Mouse (Mus musculus) embryo, embryonic 9.5 days (tissue): ENCODE measurements around the gene Mgat4b.
A peak's percentile ranks its signal among the peaks of the same experiment; 100 is the strongest.

Experiments used
- DNase-seq: peaks from one replicate; pipeline ENCODE4 v3.0.0-alpha.2; 2017; ENCODE audit errors: extremely low spot score

Gene Mgat4b

GRCm38 (mm10) chr11:50252166-50252565, 41.5 kb downstream of the Mgat4b start:
- peak; percentile 66 for DNase-seq

DNA sequence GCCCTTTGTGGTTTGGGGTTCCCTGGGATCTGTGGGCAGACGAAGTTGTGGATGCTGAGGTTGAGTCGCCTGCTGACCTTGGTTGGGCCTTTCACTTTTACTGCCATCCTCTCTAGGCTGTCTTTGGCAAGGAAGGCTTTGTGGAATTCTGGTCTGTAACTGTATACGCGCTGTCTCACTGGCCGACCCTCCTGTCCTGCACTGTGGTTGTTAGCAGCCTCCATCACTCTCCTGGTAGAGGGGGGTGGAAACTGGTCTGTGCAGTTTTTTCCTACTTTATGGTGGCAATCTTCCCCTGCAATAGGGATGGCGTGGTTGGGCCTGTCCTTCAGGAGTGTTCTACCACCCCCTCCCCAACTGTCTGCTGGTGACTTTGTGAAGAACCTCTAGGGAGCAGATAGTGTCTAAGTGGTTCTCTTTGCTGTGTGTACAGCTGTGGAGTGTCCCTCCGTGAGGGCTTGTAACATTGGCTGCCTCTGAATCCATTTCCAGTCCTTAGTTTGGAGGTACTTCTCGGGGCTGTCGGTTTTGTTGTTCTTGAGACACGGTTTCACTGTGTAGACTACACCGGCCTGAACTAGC, 42.1 kb downstream of the Mgat4b start:
- peak; percentile 46 for DNase-seq

GRCm38 (mm10) chr11:50253393-50253792, 42.7 kb downstream of the Mgat4b start:
- DNase-seq, result no peak

GRCm38 (mm10) chr11:50254010-50254580, 43.4 kb downstream of the Mgat4b start:
- no peak for DNase-seq

DNA sequence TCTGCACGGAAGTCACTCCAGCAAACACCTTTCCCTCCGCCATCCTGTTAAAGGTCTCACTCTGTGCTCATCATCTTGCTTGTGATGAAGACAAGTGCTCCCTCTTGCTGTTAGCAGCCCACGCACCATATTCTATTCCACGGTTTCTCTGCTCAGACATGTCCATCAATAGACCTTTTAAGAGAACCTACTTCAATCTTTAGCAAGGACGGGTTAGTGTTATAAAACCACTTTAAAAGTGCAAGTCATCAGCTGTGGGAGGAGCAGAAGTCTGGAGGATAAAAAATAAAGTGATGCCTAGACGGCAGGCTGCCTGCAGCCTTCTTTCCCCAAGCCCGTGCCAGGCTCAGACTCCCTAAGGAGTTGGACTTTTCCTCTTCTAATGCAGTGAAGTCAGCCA, 45.9 kb downstream of the Mgat4b start:
- no peak for DNase-seq

- no peak for DNase-seq
These were observed 47.6 kb downstream of the Mgat4b start for GRCm38 (mm10) chr11:50258310-50258709.

DNA sequence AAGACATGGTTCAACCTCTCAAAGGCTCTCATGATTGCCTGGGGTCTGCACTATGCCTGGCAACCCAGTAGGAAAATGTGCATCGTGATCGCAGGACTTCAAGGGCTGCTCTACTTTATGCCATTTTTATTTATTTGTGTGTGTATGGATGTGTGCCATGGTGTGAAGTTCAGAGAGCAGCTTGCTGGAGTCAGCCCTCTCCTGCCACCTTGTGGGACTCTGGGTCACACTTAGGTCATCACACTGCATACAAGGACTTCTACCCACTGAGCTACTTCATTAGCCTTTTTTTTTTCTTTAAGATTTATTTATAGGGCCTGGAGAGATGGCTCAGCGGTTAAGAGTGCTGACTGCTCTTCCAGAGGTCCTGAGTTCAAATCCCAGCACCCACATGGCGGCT, 51.3 kb downstream of the Mgat4b start:
- no peak for DNase-seq

- no peak for DNase-seq
These were observed 52.5 kb downstream of the Mgat4b start for GRCm38 (mm10) chr11:50263198-50263597.

- DNase-seq, result no peak
These were observed 55.2 kb downstream of the Mgat4b start for GRCm38 (mm10) chr11:50265931-50266330.

DNA sequence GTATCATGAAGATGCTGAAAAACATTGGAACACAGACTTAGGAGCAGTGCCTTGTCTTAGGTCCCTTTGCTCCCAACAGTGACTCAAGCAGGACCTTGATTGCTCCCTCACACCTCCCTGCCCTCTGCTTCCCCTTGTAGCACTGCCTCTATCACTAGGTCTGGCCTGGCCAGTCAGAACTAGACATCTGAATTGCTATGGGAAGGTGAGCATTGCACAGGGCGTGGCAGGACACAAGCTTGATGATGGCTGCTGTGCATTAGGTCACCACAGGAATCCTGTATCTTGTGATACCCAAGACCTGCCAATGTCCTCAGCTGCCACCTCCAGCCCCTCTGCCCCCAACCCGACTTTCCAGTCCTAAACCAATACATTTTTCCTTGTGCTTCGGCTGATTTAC, 56.3 kb downstream of the Mgat4b start:
- DNase-seq, result no peak

- no peak for DNase-seq
These were observed 58.5 kb downstream of the Mgat4b start for GRCm38 (mm10) chr11:50269163-50269562.

GRCm38 (mm10) chr11:50269885-50270284, 59.2 kb downstream of the Mgat4b start:
- no peak for DNase-seq

DNA sequence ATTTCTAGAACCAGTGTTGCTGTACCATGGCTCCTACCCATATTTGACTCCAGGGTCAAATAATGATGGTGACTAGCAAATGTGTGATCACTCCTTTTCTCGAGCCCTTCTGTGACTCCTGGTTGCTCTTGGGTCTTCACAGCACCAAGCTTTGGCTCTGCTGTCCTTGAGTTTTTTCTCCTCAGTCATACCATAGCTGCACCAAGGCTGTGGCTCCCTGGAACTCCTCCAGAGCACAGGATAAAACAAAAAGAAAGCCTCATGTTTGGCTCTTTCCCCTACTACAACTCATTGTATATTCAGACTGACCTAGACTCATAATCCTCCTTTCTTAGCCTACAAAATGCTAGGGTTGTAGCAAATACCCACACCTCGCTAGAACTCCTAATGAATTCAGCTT, 62.1 kb downstream of the Mgat4b start:
- DNase-seq, result no peak

GRCm38 (mm10) chr11:50275077-50275476, 64.4 kb downstream of the Mgat4b start:
- DNase-seq, result no peak

- no peak for DNase-seq
These were observed 65.0 kb downstream of the Mgat4b start for GRCm38 (mm10) chr11:50275568-50276151.

DNA sequence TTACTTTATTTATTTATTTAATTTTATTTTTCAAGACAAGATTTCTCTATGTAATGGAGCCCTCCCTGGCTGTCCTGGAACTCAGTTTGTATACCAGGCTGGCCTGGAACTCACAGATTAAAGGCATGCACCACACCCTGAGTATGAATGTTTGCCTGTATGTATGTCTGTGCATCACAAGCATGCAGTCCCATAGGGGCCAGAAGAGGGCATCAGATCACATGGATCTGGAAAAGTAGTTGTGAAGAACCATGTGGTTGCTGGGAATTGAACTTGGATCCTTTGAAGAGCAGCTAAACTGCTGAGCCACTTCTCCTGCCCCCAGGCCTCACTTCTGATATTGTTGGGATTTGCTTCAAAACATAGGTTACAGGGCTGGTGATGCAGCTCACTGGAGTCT, 66.3 kb downstream of the Mgat4b start:
- DNase-seq, result no peak

DNA sequence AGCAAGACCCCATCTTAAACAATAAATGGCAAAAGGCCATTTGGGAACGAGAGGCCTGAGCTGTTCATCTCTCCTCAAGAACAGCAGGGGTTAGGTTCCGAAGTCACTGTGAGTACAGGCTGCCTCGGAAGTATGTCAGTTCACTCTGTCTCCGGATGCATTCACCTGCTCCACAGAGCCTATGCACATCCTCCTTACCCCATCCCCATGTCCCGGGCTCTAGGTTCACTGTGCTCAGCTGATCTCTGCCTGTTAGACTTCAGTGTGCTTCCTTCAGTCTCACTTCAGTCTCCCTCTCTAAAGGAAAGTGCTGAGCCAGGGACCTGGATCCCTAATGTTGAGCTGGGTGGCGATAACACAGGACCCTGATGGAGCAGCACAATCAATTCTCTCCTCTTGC, 67.0 kb downstream of the Mgat4b start:
- DNase-seq, result no peak

GRCm38 (mm10) chr11:50279005-50279404, 68.3 kb downstream of the Mgat4b start:
- no peak for DNase-seq

DNA sequence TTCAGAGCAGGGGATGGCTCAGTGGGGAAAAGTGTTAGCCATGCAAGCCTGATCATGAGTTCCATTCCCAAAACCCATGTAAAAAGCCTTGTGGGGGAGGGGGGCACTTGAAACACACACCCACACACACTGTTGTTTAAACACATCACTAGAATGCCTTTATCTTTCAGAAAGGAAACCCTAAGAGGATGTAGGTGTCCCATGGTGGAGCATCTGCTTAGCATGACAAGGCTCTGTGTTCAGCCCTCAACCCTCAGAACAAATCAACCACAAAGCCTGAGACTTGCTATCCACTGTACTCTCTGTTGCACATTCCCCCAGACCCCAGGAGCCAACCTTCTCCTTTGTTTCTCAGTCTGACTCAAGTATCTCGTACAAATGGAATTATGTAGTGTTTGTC, 69.4 kb downstream of the Mgat4b start:
- no peak for DNase-seq
